Mouse (Mus musculus): ENCODE measurements at regions not wholly inside any gene's neighbourhood (a gene's known extent, or its start where the extent isn't known, plus 50 kb on each side); places are given as distances from the start of the nearest gene placed in this dataset.

GRCm38 (mm10) chr10:45872007-45872890, 294.6 kb downstream of the Hace1 start:
- TF ChIP-seq CTCF (IDR thresholded peaks at IDR 0.05; ENCODE audit: borderline replicate concordance, extremely low read depth, insufficient read depth, insufficient read length) (no peak), POLR2A (IDR thresholded peaks at IDR 0.05; ENCODE audit: borderline replicate concordance, extremely low read depth, insufficient read depth, insufficient read length, poor library complexity, severe bottlenecking) (no peak)

Measured in brain, embryonic 14.5 days (tissue).